Mouse (Mus musculus) NIH3T3 (cell line): ENCODE measurements at regions not wholly inside any gene's neighbourhood (a gene's known extent, or its start where the extent isn't known, plus 50 kb on each side); places are given as distances from the start of the nearest gene placed in this dataset.

Experiments used
- DNase-seq: peaks from one replicate; pipeline ENCODE4 v3.0.0-alpha.2; 2012; ENCODE audit warnings: low read depth

- DNase-seq = no peak
Measured at GRCm38 (mm10) chr12:109952933-109953332, 325.9 kb upstream of the Dio3 start.

- DNase-seq = peak; percentile 56
Measured at GRCm38 (mm10) chr12:109957305-109957704, 321.6 kb upstream of the Dio3 start.

- peak; percentile 97 for DNase-seq
Measured at GRCm38 (mm10) chr12:109958357-109959085, 320.3 kb upstream of the Dio3 start.

GRCm38 (mm10) chr12:109966776-109967175 is 312.1 kb upstream of the Dio3 start:
- DNase-seq = no peak

GRCm38 (mm10) chr12:109968303-109968702 is 310.6 kb upstream of the Dio3 start:
- DNase-seq = no peak

- no peak for DNase-seq
Measured at GRCm38 (mm10) chr12:109971508-109971907, 307.4 kb upstream of the Dio3 start.

- DNase-seq = peak; percentile 64
Measured at GRCm38 (mm10) chr12:109972366-109973015, 306.4 kb upstream of the Dio3 start.

- DNase-seq = no peak
Measured at GRCm38 (mm10) chr12:109973598-109973997, 305.3 kb upstream of the Dio3 start.

GRCm38 (mm10) chr12:109975176-109975972 is 303.5 kb upstream of the Dio3 start:
- no peak for DNase-seq

GRCm38 (mm10) chr12:109984651-109985050 is 294.2 kb upstream of the Dio3 start:
- no peak for DNase-seq

- no peak for DNase-seq
Measured at GRCm38 (mm10) chr12:109993410-109993809, 285.5 kb upstream of the Dio3 start.

GRCm38 (mm10) chr12:110002717-110003116 is 276.2 kb upstream of the Dio3 start:
- DNase-seq = no peak

GRCm38 (mm10) chr12:110009136-110009535 is 269.7 kb upstream of the Dio3 start:
- DNase-seq = peak; percentile 18

- DNase-seq = no peak
Measured at GRCm38 (mm10) chr12:110020541-110021470, 258.1 kb upstream of the Dio3 start.

- DNase-seq = no peak
Measured at GRCm38 (mm10) chr12:110021690-110022089, 257.2 kb upstream of the Dio3 start.

GRCm38 (mm10) chr12:110022631-110023030 is 256.2 kb upstream of the Dio3 start:
- no peak for DNase-seq

GRCm38 (mm10) chr12:110023192-110024101 is 255.4 kb upstream of the Dio3 start:
- no peak for DNase-seq

GRCm38 (mm10) chr12:110024295-110024694 is 254.6 kb upstream of the Dio3 start:
- no peak for DNase-seq

- DNase-seq = no peak
Measured at GRCm38 (mm10) chr12:110025171-110025570, 253.7 kb upstream of the Dio3 start.

GRCm38 (mm10) chr12:110026033-110026750 is 252.7 kb upstream of the Dio3 start:
- DNase-seq = no peak
